9 mouse cellular contexts compared by ENCODE assay signal in genomic region chr5:114372565-114372964, GRCm38 (mm10). TPM values are rescaled to one million over a fixed set of nuclear protein-coding genes. Genes with fewer than 3 reads are reported as not detected.
A peak's percentile ranks its signal among the peaks of the same experiment; 100 is the strongest.
DNase-seq lines count a peak whose midpoint lies in the region; ATAC-seq and TF ChIP-seq lines count a peak whose summit lies in the region.
"Had no signal": no experiment of that assay in that cellular context is flagged by ENCODE, and none has a peak within 500 bp of the region (broad histone marks: within the 10 kb centered on the region; RNA-seq: fewer than 3 reads in every experiment).

No protein-coding gene starts in this region.

- intact Hi-C loops in gastrocnemius, adult 2 months (cut with DNase I), result no loop called here
- intact Hi-C loops in gastrocnemius, postnatal 36 days (cut with DNase I), result no loop called here

- WGBS in neural tube, embryonic 13.5 days, result 24% methylated on average over 11 of the region's 11 CpGs
- WGBS in neural tube, embryonic 15.5 days, result 27% methylated on average over 11 of the region's 11 CpGs
- WGBS in limb, embryonic 15.5 days, result 21% methylated on average over 11 of the region's 11 CpGs
- WGBS in stomach, postnatal 0 days, result 21% methylated on average over 11 of the region's 11 CpGs

- no peak overlapping the region for H3K9ac ChIP-seq in neural tube, embryonic 13.5 days
- no peak overlapping the region for H3K9ac ChIP-seq in neural tube, embryonic 15.5 days (replicated peaks)
- H3K9ac ChIP-seq in limb, embryonic 15.5 days, result no peak overlapping the region
- H3K9ac ChIP-seq in stomach, postnatal 0 days (ENCODE audit: low read length), result peak overlapping the region; percentile 36; the same call in 1 of the 2 replicates

- H3K27me3 ChIP-seq in neural tube, embryonic 13.5 days, result no peaks in the 10 kb centered on the region
- H3K27me3 ChIP-seq in neural tube, embryonic 15.5 days (replicated peaks), result no peaks in the 10 kb centered on the region
- H3K27me3 ChIP-seq in limb, embryonic 15.5 days, result no peaks in the 10 kb centered on the region
- no peaks in the 10 kb centered on the region for H3K27me3 ChIP-seq in stomach, postnatal 0 days (ENCODE audit: control insufficient read depth, insufficient read depth, low read length)

- no peak for DNase-seq in gastrocnemius, adult 2 months
- no peak for DNase-seq in gastrocnemius, postnatal 36 days
- peak; percentile 54 for DNase-seq in stomach, postnatal 0 days (ENCODE audit: low spot score)
- no peak for DNase-seq in cerebellum, postnatal 14 days
- no peak for DNase-seq in ovary, postnatal 36 days (ENCODE audit: low spot score)
- DNase-seq: retina, postnatal 1 day had no signal

- TF ChIP-seq EP300 in stomach, postnatal 0 days (optimal IDR thresholded peaks at IDR 0.05), result no peak

- no peak overlapping the region for H3K4me2 ChIP-seq in neural tube, embryonic 13.5 days
- H3K4me2 ChIP-seq in neural tube, embryonic 15.5 days, result no peak overlapping the region
- H3K4me2 ChIP-seq in limb, embryonic 15.5 days, result peak overlapping the region; percentile 6; the same call in 1 of the 2 replicates
- H3K4me2 ChIP-seq in stomach, postnatal 0 days (replicated peaks; ENCODE audit: low read depth), result peak overlapping the region; percentile 24; the same call in 1 of the 2 replicates

- no peak for TF ChIP-seq CTCF in gastrocnemius, adult 2 months (IDR thresholded peaks at IDR 0.05)
- TF ChIP-seq CTCF in stomach, postnatal 0 days (IDR thresholded peaks at IDR 0.05; ENCODE audit: low read depth), result no peak

- peak overlapping the region; percentile 62 for H3K4me3 ChIP-seq in gastrocnemius, adult 2 months
- H3K4me3 ChIP-seq in neural tube, embryonic 13.5 days, result no peak overlapping the region
- no peak overlapping the region for H3K4me3 ChIP-seq in neural tube, embryonic 15.5 days (replicated peaks)
- peak overlapping the region; percentile 4; the same call in 1 of the 2 replicates for H3K4me3 ChIP-seq in limb, embryonic 15.5 days
- H3K4me3 ChIP-seq in stomach, postnatal 0 days (ENCODE audit: low read depth, low read length), result no peak overlapping the region

- no peak for ATAC-seq in neural tube, embryonic 13.5 days (ENCODE audit: low read depth)
- ATAC-seq in neural tube, embryonic 15.5 days (ENCODE audit: low FRiP score), result no peak
- no peak; the same call in 1 of the 2 replicates for ATAC-seq in limb, embryonic 15.5 days (ENCODE audit: insufficient number of reproducible peaks, low FRiP score, low TSS enrichment, low read depth)
- ATAC-seq in stomach, postnatal 0 days (ENCODE audit: low FRiP score, low TSS enrichment), result peak; percentile 53

- peaks cover 85% of the 10 kb centered on the region for H3K36me3 ChIP-seq in neural tube, embryonic 13.5 days
- peaks cover 70% of the 10 kb centered on the region for H3K36me3 ChIP-seq in neural tube, embryonic 15.5 days
- H3K36me3 ChIP-seq in limb, embryonic 15.5 days, result peaks cover 71% of the 10 kb centered on the region
- H3K36me3 ChIP-seq in stomach, postnatal 0 days (ENCODE audit: control insufficient read depth, insufficient read depth, low read length), result peaks cover 21% of the 10 kb centered on the region

- H3K27ac ChIP-seq in gastrocnemius, adult 2 months, result peak overlapping the region; percentile 82
- H3K27ac ChIP-seq in neural tube, embryonic 13.5 days (replicated peaks), result 0 out of 2 replicates have a peak overlapping the region, but pooled peaks have one; percentile 18
- no peak overlapping the region for H3K27ac ChIP-seq in neural tube, embryonic 15.5 days (replicated peaks)
- H3K27ac ChIP-seq in limb, embryonic 15.5 days, result peak overlapping the region; percentile 90
- peak overlapping the region; percentile 95 for H3K27ac ChIP-seq in stomach, postnatal 0 days (replicated peaks)

- H3K4me1 ChIP-seq in neural tube, embryonic 13.5 days (replicated peaks), result peaks cover 77% of the 10 kb centered on the region
- H3K4me1 ChIP-seq in neural tube, embryonic 15.5 days, result peaks cover 66% of the 10 kb centered on the region
- peaks cover 78% of the 10 kb centered on the region for H3K4me1 ChIP-seq in limb, embryonic 15.5 days
- peaks cover 39% of the 10 kb centered on the region for H3K4me1 ChIP-seq in stomach, postnatal 0 days (replicated peaks; ENCODE audit: control insufficient read depth, insufficient read depth)

- H3K9me3 ChIP-seq in neural tube, embryonic 13.5 days, result no peaks in the 10 kb centered on the region
- H3K9me3 ChIP-seq in neural tube, embryonic 15.5 days (replicated peaks), result no peaks in the 10 kb centered on the region
- no peaks in the 10 kb centered on the region for H3K9me3 ChIP-seq in limb, embryonic 15.5 days
- no peaks in the 10 kb centered on the region for H3K9me3 ChIP-seq in stomach, postnatal 0 days (ENCODE audit: control insufficient read depth, low read length)

RNA-seq across cellular contexts. Expression of gene Kctd10, which starts 7.7 kb away (rescaled TPM):
- total RNA-seq in gastrocnemius, adult 2 months (2021), result 10 to 100 TPM; 16.8 to 21.1 TPM
- total RNA-seq in gastrocnemius, postnatal 36 days (2021), result 10 to 100 TPM; 14.1 to 16.6 TPM
- 73.0 and 82.3 TPM in 2 replicates for polyA plus RNA-seq in neural tube, embryonic 13.5 days (2015; fragmentation: Nextera tagmentation; extraction: Ambion mirVana)
- 50.5 and 63.8 TPM in 2 replicates for polyA plus RNA-seq in neural tube, embryonic 15.5 days (2015; fragmentation: Nextera tagmentation; extraction: Ambion mirVana)
- polyA plus RNA-seq in limb, embryonic 15.5 days (2015; fragmentation: Nextera tagmentation; extraction: Ambion mirVana), result 112 and 117 TPM in 2 replicates
- 93.4 and 96.4 TPM in 2 replicates for polyA plus RNA-seq in stomach, postnatal 0 days (2015; fragmentation: Nextera tagmentation; extraction: Ambion mirVana)

RNA-seq across cellular contexts. Expression of gene Ube3b, which starts 7.8 kb away (rescaled TPM):
- total RNA-seq in gastrocnemius, adult 2 months (2021), result 100 to 1,000 TPM; 116 to 120 TPM
- 100 to 1,000 TPM; 107 to 118 TPM for total RNA-seq in gastrocnemius, postnatal 36 days (2021)
- 40.3 and 42.5 TPM in 2 replicates for polyA plus RNA-seq in neural tube, embryonic 13.5 days (2015; fragmentation: Nextera tagmentation; extraction: Ambion mirVana)
- 35.5 and 39.5 TPM in 2 replicates for polyA plus RNA-seq in neural tube, embryonic 15.5 days (2015; fragmentation: Nextera tagmentation; extraction: Ambion mirVana)
- polyA plus RNA-seq in limb, embryonic 15.5 days (2015; fragmentation: Nextera tagmentation; extraction: Ambion mirVana), result 39.6 and 41.9 TPM in 2 replicates
- polyA plus RNA-seq in stomach, postnatal 0 days (2015; fragmentation: Nextera tagmentation; extraction: Ambion mirVana), result 19.4 and 20.9 TPM in 2 replicates

Comparison
In these comparisons a context has a peak if more than half of its experiments do, and no peak if none do; other contexts are left out.
1. H3K4me3 ChIP-seq: peak in gastrocnemius, adult 2 months (single experiment) and limb, embryonic 15.5 days (single experiment); none in neural tube, embryonic 13.5 days (single experiment), neural tube, embryonic 15.5 days (single experiment) and stomach, postnatal 0 days (single experiment).
2. H3K4me2 ChIP-seq: peak in limb, embryonic 15.5 days (single experiment) and stomach, postnatal 0 days (single experiment); none in neural tube, embryonic 13.5 days (single experiment) and neural tube, embryonic 15.5 days (single experiment).